Mouse (Mus musculus): Measurements from ENCODE around the gene Alox5. TPM values are rescaled to one million over a fixed set of nuclear protein-coding genes. Genes with fewer than 3 reads are reported as not detected.

Alox5 gene
- polyA plus RNA-seq, 1 experiment from 2014 or later: 2.3 TPM

- Histone ChIP-seq H3K4me3 (no peak overlapping the region), H3K9me3 (replicated peaks) (no peaks in the 10 kb centered on the region), H3K4me2 (no peak overlapping the region), H3K27ac (no peak overlapping the region), H3K27me3 (no peaks in the 10 kb centered on the region), H3K36me3 (no peaks in the 10 kb centered on the region), H3K4me1 (replicated peaks) (no peaks in the 10 kb centered on the region), H3K9ac (no peak overlapping the region)
- ATAC-seq (replicated peaks; ENCODE audit: insufficient number of reproducible peaks, insufficient read depth, low FRiP score, low read depth): no peak
- 87% methylated on average over 9 of the region's 9 CpGs for WGBS
Observed at GRCm38 (mm10) chr6:116405243-116405642, 55.7 kb downstream of the Alox5 start.

- Histone ChIP-seq H3K9ac (no peak overlapping the region), H3K4me2 (no peak overlapping the region), H3K27ac (no peak overlapping the region), H3K27me3 (no peaks in the 10 kb centered on the region), H3K4me1 (replicated peaks) (no peaks in the 10 kb centered on the region), H3K36me3 (no peaks in the 10 kb centered on the region), H3K9me3 (replicated peaks) (no peaks in the 10 kb centered on the region), H3K4me3 (no peak overlapping the region)
- WGBS: 90% methylated on average over 3 of the region's 3 CpGs
- no peak for ATAC-seq (replicated peaks; ENCODE audit: insufficient number of reproducible peaks, insufficient read depth, low FRiP score, low read depth)
Observed at GRCm38 (mm10) chr6:116402426-116402825, 58.6 kb downstream of the Alox5 start.

GRCm38 (mm10) chr6:116401746-116402423, 59.1 kb downstream of the Alox5 start:
- Histone ChIP-seq H3K4me2 (no peak overlapping the region), H3K27ac (no peak overlapping the region), H3K9me3 (replicated peaks) (no peaks in the 10 kb centered on the region), H3K36me3 (no peaks in the 10 kb centered on the region), H3K4me3 (no peak overlapping the region), H3K9ac (no peak overlapping the region), H3K4me1 (replicated peaks) (no peaks in the 10 kb centered on the region), H3K27me3 (no peaks in the 10 kb centered on the region)
- WGBS: 87% methylated on average over 12 of the region's 12 CpGs
- ATAC-seq (replicated peaks; ENCODE audit: insufficient number of reproducible peaks, insufficient read depth, low FRiP score, low read depth): no peak

GRCm38 (mm10) chr6:116398136-116398535, 62.8 kb downstream of the Alox5 start:
- H3K9me3 ChIP-seq (replicated peaks): no peaks in the 10 kb centered on the region
- no peak overlapping the region for H3K4me2 ChIP-seq
- no peak overlapping the region for H3K9ac ChIP-seq
- no peak overlapping the region for H3K27ac ChIP-seq
- 73% methylated on average over 2 of the region's 2 CpGs for WGBS
- H3K4me3 ChIP-seq: no peak overlapping the region
- no peak for ATAC-seq (replicated peaks; ENCODE audit: insufficient number of reproducible peaks, insufficient read depth, low FRiP score, low read depth)
- no peaks in the 10 kb centered on the region for H3K27me3 ChIP-seq
- H3K36me3 ChIP-seq: no peaks in the 10 kb centered on the region
- no peaks in the 10 kb centered on the region for H3K4me1 ChIP-seq (replicated peaks)

GRCm38 (mm10) chr6:116397621-116398020, 63.4 kb downstream of the Alox5 start:
- Histone ChIP-seq H3K27me3 (no peaks in the 10 kb centered on the region), H3K4me2 (no peak overlapping the region), H3K4me1 (replicated peaks) (no peaks in the 10 kb centered on the region), H3K9ac (no peak overlapping the region), H3K4me3 (no peak overlapping the region), H3K9me3 (replicated peaks) (no peaks in the 10 kb centered on the region), H3K36me3 (no peaks in the 10 kb centered on the region), H3K27ac (no peak overlapping the region)
- no peak for ATAC-seq (replicated peaks; ENCODE audit: insufficient number of reproducible peaks, insufficient read depth, low FRiP score, low read depth)
- WGBS: 77% methylated on average over 6 of the region's 6 CpGs

- H3K27ac ChIP-seq: no peak overlapping the region
- 75% methylated on average over 2 of the region's 2 CpGs for WGBS
- no peak for ATAC-seq (replicated peaks; ENCODE audit: insufficient number of reproducible peaks, insufficient read depth, low FRiP score, low read depth)
- no peaks in the 10 kb centered on the region for H3K4me1 ChIP-seq (replicated peaks)
- no peak overlapping the region for H3K4me3 ChIP-seq
- no peak overlapping the region for H3K4me2 ChIP-seq
- H3K36me3 ChIP-seq: no peaks in the 10 kb centered on the region
- H3K9me3 ChIP-seq (replicated peaks): no peaks in the 10 kb centered on the region
- H3K9ac ChIP-seq: no peak overlapping the region
- no peaks in the 10 kb centered on the region for H3K27me3 ChIP-seq
Observed at GRCm38 (mm10) chr6:116394916-116395648, 65.9 kb downstream of the Alox5 start.

- H3K9me3 ChIP-seq (replicated peaks): no peaks in the 10 kb centered on the region
- H3K27ac ChIP-seq: no peak overlapping the region
- H3K27me3 ChIP-seq: no peaks in the 10 kb centered on the region
- no peak overlapping the region for H3K4me2 ChIP-seq
- ATAC-seq (replicated peaks; ENCODE audit: insufficient number of reproducible peaks, insufficient read depth, low FRiP score, low read depth): no peak
- H3K9ac ChIP-seq: no peak overlapping the region
- H3K36me3 ChIP-seq: no peaks in the 10 kb centered on the region
- peaks cover 11% of the 10 kb centered on the region for H3K4me1 ChIP-seq (replicated peaks)
- no peak overlapping the region for H3K4me3 ChIP-seq
Observed at GRCm38 (mm10) chr6:116389481-116389880, 71.5 kb downstream of the Alox5 start.

GRCm38 (mm10) chr6:116388068-116388467, 72.9 kb downstream of the Alox5 start:
- no peak overlapping the region for H3K4me3 ChIP-seq
- 96% methylated on average over 1 of the region's 1 CpGs for WGBS

GRCm38 (mm10) chr6:116386506-116386905, 74.5 kb downstream of the Alox5 start:
- 83% methylated on average over 3 of the region's 3 CpGs for WGBS
- no peaks in the 10 kb centered on the region for H3K9me3 ChIP-seq (replicated peaks)
- no peak overlapping the region for H3K4me3 ChIP-seq
- peaks cover 15% of the 10 kb centered on the region for H3K4me1 ChIP-seq (replicated peaks)
- ATAC-seq (replicated peaks; ENCODE audit: insufficient number of reproducible peaks, insufficient read depth, low FRiP score, low read depth): no peak
- no peak overlapping the region for H3K27ac ChIP-seq
- no peaks in the 10 kb centered on the region for H3K27me3 ChIP-seq
- no peak overlapping the region for H3K4me2 ChIP-seq
- no peak overlapping the region for H3K9ac ChIP-seq
- no peaks in the 10 kb centered on the region for H3K36me3 ChIP-seq

More at GRCm38 (mm10) chr6:116388068-116388467, 72.9 kb downstream of the Alox5 start:
- Histone ChIP-seq H3K4me1 (replicated peaks) (peaks cover 15% of the 10 kb centered on the region), H3K27me3 (no peaks in the 10 kb centered on the region), H3K4me2 (no peak overlapping the region), H3K27ac (no peak overlapping the region), H3K9me3 (replicated peaks) (no peaks in the 10 kb centered on the region), H3K9ac (no peak overlapping the region), H3K36me3 (no peaks in the 10 kb centered on the region)
- no peak for ATAC-seq (replicated peaks; ENCODE audit: insufficient number of reproducible peaks, insufficient read depth, low FRiP score, low read depth)

GRCm38 (mm10) chr6:116386045-116386415, 74.9 kb downstream of the Alox5 start:
- no peak overlapping the region for H3K4me2 ChIP-seq
- no peaks in the 10 kb centered on the region for H3K27me3 ChIP-seq
- H3K27ac ChIP-seq: no peak overlapping the region; the same call in 1 of the 2 replicates
- no peak overlapping the region for H3K4me3 ChIP-seq
- WGBS: 48% methylated on average over 4 of the region's 4 CpGs
- peaks cover 15% of the 10 kb centered on the region for H3K4me1 ChIP-seq (replicated peaks)
- ATAC-seq (replicated peaks; ENCODE audit: insufficient number of reproducible peaks, insufficient read depth, low FRiP score, low read depth): no peak
- H3K36me3 ChIP-seq: no peaks in the 10 kb centered on the region
- H3K9me3 ChIP-seq (replicated peaks): no peaks in the 10 kb centered on the region
- H3K9ac ChIP-seq: no peak overlapping the region

GRCm38 (mm10) chr6:116385194-116386044, 75.6 kb downstream of the Alox5 start:
- no peaks in the 10 kb centered on the region for H3K36me3 ChIP-seq
- H3K27ac ChIP-seq: no peak overlapping the region
- no peak for ATAC-seq (replicated peaks; ENCODE audit: insufficient number of reproducible peaks, insufficient read depth, low FRiP score, low read depth)
- no peaks in the 10 kb centered on the region for H3K9me3 ChIP-seq (replicated peaks)
- H3K4me1 ChIP-seq (replicated peaks): peaks cover 15% of the 10 kb centered on the region
- no peaks in the 10 kb centered on the region for H3K27me3 ChIP-seq
- WGBS: 26% methylated on average over 5 of the region's 5 CpGs
- H3K4me2 ChIP-seq: no peak overlapping the region
- H3K4me3 ChIP-seq: no peak overlapping the region
- no peak overlapping the region for H3K9ac ChIP-seq
